Mouse (Mus musculus) spleen, postnatal 14 days (tissue): ENCODE measurements around the gene Vmn2r87.
"Not testable (repeated sequence)": the region's sequence is repeated elsewhere in the genome, so short reads cannot be mapped to it uniquely, and the experiment has no call there.

Experiments used
- DNase-seq, 2 experiments: peaks; one replicate each; pipeline ENCODE4 v3.0.0; 2021 to 2022; ENCODE audit warnings: low spot score in 2 of 2

The Vmn2r87 gene

GRCm38 (mm10) chr10:130497296-130497695 lies at the start of gene Vmn2r87:
Gene Vmn2r87 (minus strand): TSS chr10:130497396.
- DNase-seq: no peak

GRCm38 (mm10) chr10:130544331-130544730 lies 47.1 kb upstream of the Vmn2r87 start:
- not testable (repeated sequence) for DNase-seq

- DNase-seq: peak; percentile 47 to 55
Observed at GRCm38 (mm10) chr10:130541931-130542691, 44.9 kb upstream of the Vmn2r87 start.

- no peak for DNase-seq
Observed at GRCm38 (mm10) chr10:130536101-130536500, 38.9 kb upstream of the Vmn2r87 start.

- no peak for DNase-seq
Observed at GRCm38 (mm10) chr10:130527926-130528325, 30.7 kb upstream of the Vmn2r87 start.

DNA sequence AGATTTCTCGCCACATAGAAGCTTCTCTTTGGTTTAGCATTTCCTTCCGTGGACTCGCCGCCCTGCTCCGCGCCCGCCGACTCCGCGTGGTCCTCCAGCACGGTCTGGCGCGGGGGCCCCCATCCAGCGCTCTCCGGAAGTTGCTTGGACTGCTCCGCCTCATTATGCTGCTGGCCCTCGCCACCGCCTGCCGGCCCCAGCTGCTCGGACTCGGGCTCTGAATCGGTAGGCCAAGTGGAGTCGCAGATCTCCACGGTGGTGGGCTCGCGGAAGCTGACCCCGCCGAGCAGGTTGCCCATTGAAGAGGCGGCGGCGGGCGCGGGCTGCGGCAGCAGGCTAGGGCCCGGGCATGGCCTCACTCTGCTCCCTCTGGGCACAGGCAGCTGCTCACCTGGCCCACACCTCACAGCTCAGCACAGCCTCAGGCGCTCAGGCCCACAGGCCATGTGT lies 26.9 kb downstream of the Vmn2r87 start:
- DNase-seq: no peak

- not testable (repeated sequence) for DNase-seq
Observed at GRCm38 (mm10) chr10:130455950-130456349, 41.2 kb downstream of the Vmn2r87 start, which contains the start of gene Vmn2r86. Gene Vmn2r86 (minus strand): TSS chr10:130456050.

- DNase-seq: no peak
Observed at GRCm38 (mm10) chr10:130444776-130445175, 52.4 kb downstream of the Vmn2r87 start.

DNA sequence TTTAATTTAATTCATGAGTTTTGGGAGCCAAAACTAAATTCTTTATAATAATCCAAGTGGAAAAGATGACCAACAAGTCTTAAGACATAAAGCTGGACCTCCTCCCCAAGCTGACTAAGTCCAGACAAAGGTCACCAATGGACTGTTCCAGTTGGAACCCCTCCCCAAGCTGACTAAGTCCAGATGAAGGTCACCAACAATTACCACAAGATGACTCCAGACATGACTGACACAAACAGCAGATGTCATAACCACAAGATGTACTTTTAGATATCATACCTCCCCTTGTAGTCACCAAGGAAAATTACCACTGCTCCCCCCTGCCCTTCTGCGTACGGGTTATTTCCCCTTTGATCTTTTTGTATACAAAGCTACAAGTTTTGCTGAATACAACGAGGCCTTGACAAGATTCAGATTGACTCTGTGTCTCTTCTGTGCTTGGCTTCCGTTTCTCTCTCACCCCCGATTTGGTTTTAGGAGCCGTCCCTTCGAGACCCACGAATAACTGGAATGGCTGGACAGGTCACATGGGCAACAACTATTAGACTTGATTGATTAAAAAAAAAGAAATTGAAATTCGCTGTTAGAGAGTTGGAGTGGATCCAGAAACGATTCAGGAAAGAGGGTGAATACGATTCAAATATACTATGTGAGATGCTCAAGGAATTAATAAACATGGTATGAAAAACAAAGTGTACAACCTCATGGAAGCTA lies 62.9 kb downstream of the Vmn2r87 start:
- not testable (repeated sequence) for DNase-seq

GRCm38 (mm10) chr10:130429603-130430002 lies 67.6 kb downstream of the Vmn2r87 start, which contains the start of gene Vmn2r85:
Gene Vmn2r85 (minus strand): TSS chr10:130429703.
- not testable (repeated sequence) for DNase-seq

DNA sequence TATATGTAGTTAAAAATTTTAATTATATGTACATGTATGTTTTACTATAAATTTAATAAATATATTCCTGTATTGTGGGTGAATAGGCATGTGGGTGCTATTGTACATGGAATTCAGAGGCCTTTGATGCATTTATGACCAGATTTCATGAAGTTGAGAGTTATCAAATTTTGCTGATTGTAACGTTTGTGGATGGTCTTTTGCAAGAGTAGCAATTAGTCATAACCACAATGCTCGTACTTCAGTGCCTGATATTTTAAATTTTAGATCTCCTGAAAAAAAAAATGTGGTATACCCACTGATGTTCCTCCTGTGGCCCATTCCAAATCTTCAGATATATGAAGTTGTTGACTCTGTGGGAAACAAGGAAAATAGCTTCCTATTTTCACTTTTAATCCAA lies 74.8 kb downstream of the Vmn2r87 start:
- DNase-seq: not testable (repeated sequence)
